Mouse (Mus musculus) ES-E14 (cell line): ENCODE measurements around the gene Chrna7. TPM values are rescaled to one million over a fixed set of nuclear protein-coding genes. Genes with fewer than 3 reads are reported as not detected.
A peak's percentile ranks its signal among the peaks of the same experiment; 100 is the strongest.

Experiments used
- DNase-seq: peaks from one replicate; pipeline ENCODE4 v3.0.0-alpha.2; 2013; ENCODE audit warnings: low read depth, low spot score
- H3K27ac ChIP-seq: 2 replicates; pipeline ENCODE4 v1.5.1; 2012; ENCODE audit warnings: low read depth, mild to moderate bottlenecking, low read length, moderate library complexity, mixed read lengths; ENCODE audit not compliant: poor library complexity, insufficient read depth, severe bottlenecking
- H3K36me3 ChIP-seq: 2 replicates; pipeline ENCODE4 v1.6.1; 2012; ENCODE audit warnings: mild to moderate bottlenecking, low read length, moderate library complexity, mixed read lengths; ENCODE audit not compliant: control insufficient read depth, poor library complexity, insufficient read depth, severe bottlenecking
- H3K4me1 ChIP-seq, 2 experiments: fragments of 150-350 bp in 1 of 2; sonication (generic) in 1 of 2; 2 replicates each; pipeline ENCODE4 v1.6.1; 2012; ENCODE audit warnings: low read length in 2 of 2, mild to moderate bottlenecking in 1 of 2, mixed read lengths in 1 of 2; ENCODE audit not compliant: control insufficient read depth in 2 of 2, insufficient read depth in 2 of 2, poor library complexity in 1 of 2
- H3K4me3 ChIP-seq, 2 experiments: fragments of 150-350 bp in 1 of 2; sonication (generic) in 1 of 2; 2 replicates each; pipeline ENCODE4 v1.5.1; 2012; ENCODE audit warnings: low read length in 2 of 2, low read depth in 1 of 2, mild to moderate bottlenecking in 1 of 2, mixed read lengths in 1 of 2; ENCODE audit not compliant: insufficient read depth in 1 of 2, poor library complexity in 1 of 2, severe bottlenecking in 1 of 2
- H3K9ac ChIP-seq: 2 replicates; pipeline ENCODE4 v1.6.1; 2012; ENCODE audit warnings: low read depth, mild to moderate bottlenecking, low read length, mixed read lengths; ENCODE audit not compliant: poor library complexity, insufficient read depth, severe bottlenecking
- H3K9me3 ChIP-seq: fragments of 150-350 bp; sonication (generic); 2 replicates; pipeline ENCODE4 v1.6.1; 2012; ENCODE audit warnings: low read depth, mild to moderate bottlenecking, low read length; ENCODE audit not compliant: control insufficient read depth, insufficient read depth
- CHD2 ChIP-seq: IDR thresholded peaks from 2 replicates; pipeline ENCODE4 v1.6.1; 2014; ENCODE audit warnings: mild to moderate bottlenecking, low read depth, low read length, inconsistent platforms
- HCFC1 ChIP-seq: IDR thresholded peaks from 2 replicates; pipeline ENCODE4 v1.6.1; 2012; ENCODE audit warnings: low read length, inconsistent platforms, borderline replicate concordance; ENCODE audit not compliant: insufficient read depth
- MAFK ChIP-seq: IDR thresholded peaks from 2 replicates; pipeline ENCODE4 v1.6.1; 2014; ENCODE audit warnings: mild to moderate bottlenecking, low read depth, low read length, inconsistent platforms; ENCODE audit not compliant: insufficient read depth
- ZC3H11A ChIP-seq: IDR thresholded peaks from 2 replicates; pipeline ENCODE4 v1.6.1; 2012; ENCODE audit warnings: low read depth, mild to moderate bottlenecking, inconsistent platforms, low read length, borderline replicate concordance
- ZNF384 ChIP-seq: IDR thresholded peaks from 2 replicates; pipeline ENCODE4 v1.6.1; 2012; ENCODE audit warnings: low read depth, low read length, inconsistent platforms
- in situ Hi-C, 2 experiments: fragments of 600-800 bp; cut with MboI; formaldehyde crosslinking; loops; one replicate each; pipeline ENCODE4 v1.15.1; 2025; ENCODE audit warnings: low sequenced_read_pairs in 2 of 2, inconsistent platforms in 1 of 2; ENCODE audit not compliant: unreplicated experiment in 2 of 2
- total RNA-seq: library from RNA; depleted of rRNA; stranded (reverse); fragments of 300-350 nt; gene quantifications from 2 replicates; pipeline ENCODE4 v1.2.3, GENCODE M21; 2012

Chrna7 gene
- total RNA-seq, 1 experiment, result 12.2 TPM

DNA sequence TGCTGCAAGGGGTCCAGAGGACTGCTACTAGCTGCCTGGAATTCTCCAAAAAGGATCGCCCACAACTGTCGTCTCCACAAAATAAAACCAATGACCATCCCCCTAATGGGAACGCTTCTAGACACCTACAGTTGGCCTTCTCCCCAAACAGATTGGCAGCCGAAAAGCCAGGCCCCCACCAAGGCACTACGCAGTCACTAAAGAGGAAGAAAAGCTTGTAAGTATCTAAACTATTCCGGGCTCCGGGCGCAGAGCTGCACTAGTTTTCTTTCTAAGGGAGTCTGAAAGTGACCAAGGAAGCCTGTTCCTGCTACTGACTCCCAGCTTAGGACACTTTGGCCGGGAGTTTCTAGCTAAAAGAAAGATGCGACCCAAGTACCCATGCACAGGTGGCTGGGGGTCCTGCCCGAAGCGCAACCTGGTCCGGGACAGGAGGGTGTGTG is 707 bp downstream of the Chrna7 start:
- Histone ChIP-seq H3K4me1 (peaks cover 0 to 3% of the 10 kb centered on the region in 2 experiments; a peak in 1 of 4 replicates), H3K36me3 (no peaks in the 10 kb centered on the region), H3K9ac (peak overlapping the region; percentile 75), H3K27ac (no peak overlapping the region), H3K9me3 (no peaks in the 10 kb centered on the region), H3K4me3 (peak overlapping the region; percentile 83 to 87)
- DNase-seq, result no peak
- in situ Hi-C loops, result no loop called here
- TF ChIP-seq CHD2 (no peak), HCFC1 (no peak), MAFK (no peak), ZNF384 (no peak), ZC3H11A (no peak)

DNA sequence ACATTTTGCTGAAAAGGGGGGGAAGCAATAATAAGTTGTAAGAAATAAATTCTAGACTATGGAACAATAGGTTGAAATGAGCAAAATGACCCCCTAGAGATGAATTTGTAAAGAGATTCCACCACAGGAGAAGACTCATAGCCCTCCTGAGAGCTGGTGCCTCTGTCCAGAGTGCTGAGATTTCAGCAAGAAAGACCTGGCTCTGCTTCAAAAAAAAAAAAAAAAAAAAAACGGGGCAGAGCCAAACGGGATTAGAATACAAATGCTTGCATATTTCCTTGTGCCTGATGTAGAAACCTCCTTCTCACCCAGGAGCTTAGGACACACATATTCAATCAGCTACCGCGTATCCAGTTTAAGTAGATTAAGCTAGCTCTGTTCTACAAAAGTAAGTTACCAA is 2.9 kb downstream of the Chrna7 start:
- no peaks in the 10 kb centered on the region for H3K9me3 ChIP-seq
- no peak for TF ChIP-seq HCFC1
- peak; percentile 95 for TF ChIP-seq ZNF384
- no peak for TF ChIP-seq CHD2
- no peak for DNase-seq
- H3K4me3 ChIP-seq, result no peak overlapping the region
- H3K9ac ChIP-seq, result no peak overlapping the region
- no peaks in the 10 kb centered on the region for H3K36me3 ChIP-seq
- H3K4me1 ChIP-seq, result 0 out of 4 replicates have a peak, but pooled peaks cover 0 to 3% of the 10 kb centered on the region in 2 experiments
- no peak overlapping the region for H3K27ac ChIP-seq
- in situ Hi-C loops, result no loop called here

DNA sequence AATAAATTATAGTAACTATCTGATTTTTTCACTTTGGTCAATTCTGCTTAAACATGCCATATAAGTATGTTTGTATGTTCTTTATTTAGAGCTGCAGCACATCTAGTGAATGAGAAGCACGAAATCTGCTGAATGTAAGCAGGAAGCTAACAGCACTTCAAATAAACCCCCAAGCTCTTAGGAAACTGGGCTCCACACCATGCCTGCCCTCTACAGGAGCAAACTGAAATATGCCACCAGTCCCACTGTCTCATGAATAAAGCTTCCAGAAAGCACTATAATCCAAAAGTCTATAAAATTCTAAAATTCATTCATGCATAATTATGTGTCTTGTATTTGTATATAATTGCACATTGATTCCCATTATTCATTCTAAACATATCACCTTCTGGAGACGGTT is 5.2 kb downstream of the Chrna7 start:
- H3K4me3 ChIP-seq, result no peak overlapping the region
- H3K4me1 ChIP-seq, result no peaks in the 10 kb centered on the region
- DNase-seq, result no peak
- H3K27ac ChIP-seq, result no peak overlapping the region
- no peak overlapping the region for H3K9ac ChIP-seq
- TF ChIP-seq MAFK (no peak), CHD2 (no peak), ZC3H11A (no peak), ZNF384 (no peak), HCFC1 (no peak)
- in situ Hi-C loops, result no loop called here
- no peaks in the 10 kb centered on the region for H3K9me3 ChIP-seq
- no peaks in the 10 kb centered on the region for H3K36me3 ChIP-seq

DNA sequence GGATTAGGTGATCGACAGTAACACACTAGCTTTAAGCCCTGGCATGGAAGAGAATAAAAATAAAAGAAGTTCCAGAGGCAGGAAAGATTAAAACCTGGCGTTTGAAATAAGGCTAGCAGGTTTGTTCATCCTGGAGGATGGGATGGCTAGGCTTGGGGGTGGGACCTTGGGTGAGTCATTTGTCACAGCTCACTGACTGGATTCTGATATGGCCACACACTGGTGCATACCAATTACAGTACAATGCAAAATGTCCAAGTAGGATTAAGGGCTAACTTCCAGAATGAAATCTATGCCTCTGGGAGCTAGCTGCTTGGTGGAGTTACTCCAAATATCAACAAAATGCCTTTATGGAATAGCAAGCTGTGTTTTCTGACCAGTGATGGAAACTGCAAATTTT is 16.8 kb downstream of the Chrna7 start:
- Histone ChIP-seq H3K27ac (no peak overlapping the region), H3K4me3 (no peak overlapping the region), H3K9ac (no peak overlapping the region), H3K36me3 (no peaks in the 10 kb centered on the region), H3K9me3 (no peaks in the 10 kb centered on the region), H3K4me1 (no peaks in the 10 kb centered on the region; a peak in 1 of 4 replicates)
- TF ChIP-seq MAFK (no peak), CHD2 (no peak), ZNF384 (no peak)
- DNase-seq, result no peak
- in situ Hi-C loops, result no loop called here

DNA sequence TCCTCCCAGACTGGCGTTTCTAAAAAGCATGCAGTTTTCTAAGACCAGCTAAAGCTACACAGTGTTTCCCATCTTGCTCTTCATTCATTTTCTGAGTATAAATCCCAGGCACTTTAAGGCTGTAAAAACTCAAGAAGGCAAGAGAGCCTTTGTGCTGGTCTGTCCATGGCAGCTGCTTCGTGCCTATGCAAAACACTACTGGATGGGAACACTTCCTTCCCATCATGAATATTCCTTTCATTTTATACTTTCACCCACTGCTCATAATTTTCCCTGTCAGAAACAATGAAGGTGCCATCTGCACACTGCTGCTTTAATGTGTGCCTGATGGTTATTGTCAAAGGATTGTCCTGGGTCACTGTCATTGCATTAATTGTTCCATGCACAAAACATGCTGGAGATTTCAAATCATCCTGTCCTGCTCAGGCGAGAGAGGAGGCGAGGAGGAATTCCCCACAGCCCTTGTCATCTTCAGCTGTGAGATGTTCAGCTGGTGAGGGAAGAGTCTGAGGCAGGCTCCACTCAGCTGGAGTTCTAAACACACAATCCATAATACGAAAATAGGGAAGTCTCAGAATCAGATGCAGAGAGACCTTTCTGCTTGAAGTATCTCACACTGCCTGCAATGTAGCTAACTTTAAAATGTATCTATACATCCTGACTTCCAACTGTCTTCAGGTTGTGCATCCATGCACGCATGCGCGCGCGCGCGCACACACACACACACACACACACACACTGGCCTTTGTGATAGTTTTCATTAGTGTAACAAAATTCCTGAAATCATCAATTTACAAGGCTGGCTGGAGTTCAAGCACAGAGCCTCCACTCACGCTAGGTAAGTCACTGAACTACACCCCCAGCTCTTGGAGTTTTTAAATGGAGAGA is 22.5 kb downstream of the Chrna7 start:
- no peak overlapping the region for H3K4me3 ChIP-seq
- peaks cover 0 to 3% of the 10 kb centered on the region in 2 experiments; a peak in 1 of 4 replicates for H3K4me1 ChIP-seq
- DNase-seq, result no peak
- H3K36me3 ChIP-seq, result no peaks in the 10 kb centered on the region
- in situ Hi-C loops, result no loop called here
- H3K27ac ChIP-seq, result no peak overlapping the region
- no peak for TF ChIP-seq ZC3H11A
- no peak for TF ChIP-seq ZNF384
- TF ChIP-seq CHD2, result no peak
- no peak for TF ChIP-seq HCFC1
- no peak for TF ChIP-seq MAFK
- no peaks in the 10 kb centered on the region for H3K9me3 ChIP-seq
- H3K9ac ChIP-seq, result no peak overlapping the region
